Mouse (Mus musculus) ES-E14 (cell line): ENCODE measurements at regions not wholly inside any gene's neighbourhood (a gene's known extent, or its start where the extent isn't known, plus 50 kb on each side); places are given as distances from the start of the nearest gene placed in this dataset.

Source experiments
- CHD2 ChIP-seq: IDR thresholded peaks from 2 replicates; pipeline ENCODE4 v1.6.1; 2014; ENCODE audit warnings: mild to moderate bottlenecking, low read depth, low read length, inconsistent platforms
- MAFK ChIP-seq: IDR thresholded peaks from 2 replicates; pipeline ENCODE4 v1.6.1; 2014; ENCODE audit warnings: mild to moderate bottlenecking, low read depth, low read length, inconsistent platforms; ENCODE audit not compliant: insufficient read depth

DNA sequence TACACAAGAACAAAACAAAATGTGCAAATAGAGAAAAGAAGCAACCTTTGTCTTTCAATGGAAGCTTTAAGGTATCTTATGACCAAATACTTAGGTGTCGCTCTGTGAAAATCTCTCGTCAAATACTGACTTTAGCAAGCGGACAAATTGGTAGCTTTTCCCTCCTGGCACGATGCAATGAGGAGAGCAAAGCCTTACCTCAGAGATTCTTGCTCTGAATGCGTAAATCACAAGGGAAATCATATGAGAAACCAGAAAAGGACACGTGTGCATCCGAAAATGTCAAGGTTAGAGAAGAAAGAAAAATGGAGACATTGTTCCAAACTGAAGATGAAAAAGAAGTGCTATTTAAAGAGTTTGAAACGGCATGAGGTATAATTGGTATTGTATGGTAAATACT is 59.8 kb upstream of the Ralgps2 start:
- TF ChIP-seq CHD2 (no peak), MAFK (no peak)
